Mouse (Mus musculus) CH12.LX (cell line): ENCODE measurements at regions not wholly inside any gene's neighbourhood (a gene's known extent, or its start where the extent isn't known, plus 50 kb on each side); places are given as distances from the start of the nearest gene placed in this dataset.

Experiments
- DNase-seq: peaks from one replicate; pipeline ENCODE4 v3.0.0-alpha.2; 2013; ENCODE audit errors: extremely low read depth
- H3K27ac ChIP-seq: 2 replicates; pipeline ENCODE4 v1.5.1; 2012; ENCODE audit warnings: low read depth, mild to moderate bottlenecking, control low read depth, moderate library complexity; ENCODE audit not compliant: insufficient read depth
- H3K27me3 ChIP-seq: replicated peaks from 2 replicates; pipeline ENCODE3; 2012; ENCODE audit warnings: inconsistent platforms
- H3K36me3 ChIP-seq, 2 experiments: replicated peaks in 1 of 2; 2 replicates each; pipeline versions ENCODE3 to v1.6.1; 2012; ENCODE audit warnings: inconsistent platforms in 1 of 2, low read length in 1 of 2, mild to moderate bottlenecking in 1 of 2, mixed read lengths in 1 of 2, moderate library complexity in 1 of 2; ENCODE audit not compliant: control insufficient read depth in 1 of 2, insufficient read depth in 1 of 2
- H3K4me1 ChIP-seq, 2 experiments: 2 replicates each; pipeline ENCODE4 v1.6.1; 2012; ENCODE audit warnings: inconsistent platforms in 1 of 2, moderate library complexity in 1 of 2; ENCODE audit not compliant: insufficient read depth in 2 of 2, control insufficient read depth in 1 of 2
- H3K4me2 ChIP-seq: 2 replicates; pipeline ENCODE4 v1.6.1; 2012; ENCODE audit warnings: low read depth, mild to moderate bottlenecking, control low read depth; ENCODE audit not compliant: poor library complexity, insufficient read depth, severe bottlenecking
- H3K4me3 ChIP-seq, 3 experiments: fragments of 150-350 bp in 1 of 3; sonication (generic) in 1 of 3; replicated peaks in 1 of 3; 2 replicates each; pipeline versions ENCODE3 to v1.5.1; 2011 to 2012; ENCODE audit warnings: low read depth in 2 of 3, low read length in 2 of 3, mild to moderate bottlenecking in 2 of 3, moderate library complexity in 2 of 3, control low read depth in 1 of 3, improper control_type of control experiment in 1 of 3, inconsistent platforms in 1 of 3, mixed read lengths in 1 of 3; ENCODE audit not compliant: poor library complexity in 1 of 3
- H3K79me2 ChIP-seq: replicated peaks from 2 replicates; pipeline ENCODE4 v1.6.1; 2012; ENCODE audit warnings: mild to moderate bottlenecking, moderate library complexity; ENCODE audit not compliant: control insufficient read depth, poor library complexity, insufficient read depth, severe bottlenecking; ENCODE audit errors: extremely low read depth
- H3K9ac ChIP-seq: 2 replicates; pipeline ENCODE4 v1.6.1; 2012; ENCODE audit warnings: low read depth, mild to moderate bottlenecking, control low read depth, moderate library complexity; ENCODE audit not compliant: insufficient read depth
- H3K9me3 ChIP-seq: replicated peaks from 2 replicates; pipeline ENCODE3; 2012; ENCODE audit warnings: low read length, inconsistent platforms, mixed read lengths
- BHLHE40 ChIP-seq: IDR thresholded peaks from 2 replicates; pipeline ENCODE4 v1.6.1; 2011; ENCODE audit warnings: mild to moderate bottlenecking, low read depth, low read length, improper control_type of control experiment
- CHD1 ChIP-seq: IDR thresholded peaks from 2 replicates; pipeline ENCODE4 v1.6.1; 2012; ENCODE audit warnings: low read depth, low read length, improper control_type of control experiment, inconsistent platforms
- CHD2 ChIP-seq: IDR thresholded peaks from 2 replicates; pipeline ENCODE4 v1.6.1; 2011; ENCODE audit warnings: low read length, improper control_type of control experiment
- CTCF ChIP-seq, 2 experiments: IDR thresholded peaks in 1 of 2; conservative IDR thresholded peaks in 1 of 2; 2 replicates each; pipeline ENCODE4 v1.5.1; 2011 to 2012; ENCODE audit warnings: low read depth in 2 of 2, low read length in 2 of 2, improper control_type of control experiment in 1 of 2, inconsistent platforms in 1 of 2, mild to moderate bottlenecking in 1 of 2, moderate library complexity in 1 of 2
- EP300 ChIP-seq: IDR thresholded peaks from 2 replicates; pipeline ENCODE4 v1.6.1; 2011; ENCODE audit warnings: low read length, improper control_type of control experiment
- ETS1 ChIP-seq: conservative IDR thresholded peaks from 2 replicates; pipeline ENCODE4 v1.6.1; 2012; ENCODE audit warnings: low read depth, mild to moderate bottlenecking, inconsistent platforms, low read length, improper control_type of control experiment, moderate library complexity
- HCFC1 ChIP-seq: IDR thresholded peaks from 2 replicates; pipeline ENCODE4 v1.6.1; 2012; ENCODE audit warnings: low read depth, mild to moderate bottlenecking, inconsistent platforms, low read length, improper control_type of control experiment
- IRF4 ChIP-seq: IDR thresholded peaks from 2 replicates; pipeline ENCODE4 v1.6.1; 2014; ENCODE audit warnings: low read depth, mild to moderate bottlenecking, inconsistent platforms, low read length, improper control_type of control experiment
- JUN ChIP-seq: IDR thresholded peaks from 2 replicates; pipeline ENCODE4 v1.6.1; 2011; ENCODE audit warnings: low read depth, mild to moderate bottlenecking, low read length, improper control_type of control experiment, moderate library complexity; ENCODE audit not compliant: insufficient read depth
- JUND ChIP-seq: conservative IDR thresholded peaks from 2 replicates; pipeline ENCODE4 v1.6.1; 2011; ENCODE audit warnings: low read depth, low read length, improper control_type of control experiment
- MAX ChIP-seq: IDR thresholded peaks from 2 replicates; pipeline ENCODE4 v1.6.1; 2011; ENCODE audit warnings: low read length, improper control_type of control experiment
- MAZ ChIP-seq: IDR thresholded peaks from 2 replicates; pipeline ENCODE4 v1.6.1; 2012; ENCODE audit warnings: low read depth, mild to moderate bottlenecking, inconsistent platforms, low read length, improper control_type of control experiment, moderate library complexity
- MEF2A ChIP-seq: IDR thresholded peaks from 2 replicates; pipeline ENCODE4 v1.6.1; 2014; ENCODE audit warnings: low read depth, mild to moderate bottlenecking, inconsistent platforms, low read length, improper control_type of control experiment, borderline replicate concordance
- MXI1 ChIP-seq: IDR thresholded peaks from 2 replicates; pipeline ENCODE4 v1.6.1; 2011; ENCODE audit warnings: mild to moderate bottlenecking, low read depth, low read length, improper control_type of control experiment
- NELFE ChIP-seq: IDR thresholded peaks from 2 replicates; pipeline ENCODE4 v1.6.1; 2011; ENCODE audit warnings: low read depth, low read length, improper control_type of control experiment
- NRF1 ChIP-seq: IDR thresholded peaks from 2 replicates; pipeline ENCODE4 v1.6.1; 2014; ENCODE audit warnings: low read depth, mild to moderate bottlenecking, inconsistent platforms, low read length, improper control_type of control experiment, moderate library complexity
- PAX5 ChIP-seq: IDR thresholded peaks from 2 replicates; pipeline ENCODE4 v1.6.1; 2012; ENCODE audit warnings: low read length, inconsistent platforms, mixed read lengths
- POLR2AphosphoS2 ChIP-seq: IDR thresholded peaks from 2 replicates; pipeline ENCODE4 v1.6.1; 2011; ENCODE audit warnings: low read depth, low read length, improper control_type of control experiment
- RCOR1 ChIP-seq: conservative IDR thresholded peaks from 2 replicates; pipeline ENCODE4 v1.6.1; 2012; ENCODE audit warnings: low read depth, mild to moderate bottlenecking, inconsistent platforms, low read length, improper control_type of control experiment
- SIN3A ChIP-seq: IDR thresholded peaks from 2 replicates; pipeline ENCODE4 v1.6.1; 2012; ENCODE audit warnings: low read length, improper control_type of control experiment, inconsistent platforms
- SMC3 ChIP-seq: IDR thresholded peaks from 2 replicates; pipeline ENCODE4 v1.6.1; 2011; ENCODE audit warnings: low read depth, low read length, improper control_type of control experiment
- TBP ChIP-seq: conservative IDR thresholded peaks from 2 replicates; pipeline ENCODE4 v1.6.1; 2011; ENCODE audit warnings: low read depth, low read length, improper control_type of control experiment
- TCF12 ChIP-seq: IDR thresholded peaks from 2 replicates; pipeline ENCODE4 v1.6.1; 2014; ENCODE audit warnings: low read depth, mild to moderate bottlenecking, inconsistent platforms, low read length, improper control_type of control experiment
- USF1 ChIP-seq: IDR thresholded peaks from 2 replicates; pipeline ENCODE4 v1.6.1; 2014; ENCODE audit warnings: low read depth, mild to moderate bottlenecking, inconsistent platforms, low read length, improper control_type of control experiment
- ZKSCAN1 ChIP-seq: IDR thresholded peaks from 2 replicates; pipeline ENCODE4 v1.6.1; 2012; ENCODE audit warnings: low read depth, inconsistent platforms, low read length, improper control_type of control experiment, borderline replicate concordance
- ZMIZ1 ChIP-seq: IDR thresholded peaks from 2 replicates; pipeline ENCODE4 v1.6.1; 2012; ENCODE audit warnings: low read depth, mild to moderate bottlenecking, inconsistent platforms, low read length, improper control_type of control experiment
- ZNF384 ChIP-seq: IDR thresholded peaks from 2 replicates; pipeline ENCODE4 v1.6.1; 2012; ENCODE audit warnings: low read depth, low read length, improper control_type of control experiment, inconsistent platforms
- dilution Hi-C: fragments of 300-500 bp; cut with MboI; formaldehyde crosslinking; loops from 2 replicates; pipeline ENCODE4 v1.14.3; 2020; ENCODE audit warnings: low sequenced_read_pairs; ENCODE audit not compliant: extremely low pct_unique_long_range_greater_than_20kb, extremely low pct_ligation_motif_present
- in situ Hi-C: fragments of 300-500 bp; cut with MboI; formaldehyde crosslinking; loops from 3 replicates; pipeline ENCODE4 v1.14.3; 2019; ENCODE audit warnings: low sequenced_read_pairs, low pct_ligation_motif_present, low pct_unique_long_range_greater_than_20kb, mixed read lengths

DNA sequence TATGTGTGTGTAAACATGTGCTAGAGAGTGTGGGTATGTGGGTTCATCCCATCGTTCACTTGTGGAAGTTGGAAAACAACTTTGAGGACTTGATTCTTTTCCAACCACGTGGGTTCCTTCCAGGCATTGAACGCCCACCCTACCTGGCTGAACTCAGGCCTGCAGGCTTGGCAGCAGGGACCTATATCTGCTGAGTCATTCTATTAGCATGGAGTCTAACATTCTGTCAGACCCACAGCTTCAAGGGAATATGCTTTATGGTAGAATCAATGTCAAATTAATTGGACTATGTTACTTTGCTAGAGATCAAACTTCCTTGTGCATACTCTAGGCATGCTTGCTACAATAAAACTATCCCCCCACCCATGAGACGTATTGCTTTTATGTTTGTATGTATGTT is 56.1 kb upstream of the Ep300 start:
- Histone ChIP-seq H3K4me3 (no peak overlapping the region), H3K36me3 (no peaks in the 10 kb centered on the region), H3K27ac (no peak overlapping the region), H3K9me3 (no peaks in the 10 kb centered on the region), H3K27me3 (no peaks in the 10 kb centered on the region), H3K9ac (no peak overlapping the region), H3K4me1 (peaks cover under 1 to 9% of the 10 kb centered on the region in 2 experiments; a peak in 3 of 4 replicates), H3K4me2 (no peak overlapping the region), H3K79me2 (no peaks in the 10 kb centered on the region)
- dilution Hi-C loops (no loop called here), in situ Hi-C loops (no loop called here)
- no peak for DNase-seq
- TF ChIP-seq CHD1, result no peak
- no peak for TF ChIP-seq ETS1
- no peak for TF ChIP-seq SIN3A
- TF ChIP-seq MEF2A, result no peak
- TF ChIP-seq IRF4, result no peak
- TF ChIP-seq CTCF (conservative IDR thresholded peaks at IDR 0.05 in 1 of 2, IDR thresholded peaks at IDR 0.05 in 1 of 2; ENCODE audit: low read depth in 2 of 2, low read length in 2 of 2), result no peak
- TF ChIP-seq USF1, result no peak
- TF ChIP-seq RCOR1, result no peak
- no peak for TF ChIP-seq JUN
- TF ChIP-seq SMC3, result no peak
- no peak for TF ChIP-seq ZNF384
- no peak for TF ChIP-seq TCF12

DNA sequence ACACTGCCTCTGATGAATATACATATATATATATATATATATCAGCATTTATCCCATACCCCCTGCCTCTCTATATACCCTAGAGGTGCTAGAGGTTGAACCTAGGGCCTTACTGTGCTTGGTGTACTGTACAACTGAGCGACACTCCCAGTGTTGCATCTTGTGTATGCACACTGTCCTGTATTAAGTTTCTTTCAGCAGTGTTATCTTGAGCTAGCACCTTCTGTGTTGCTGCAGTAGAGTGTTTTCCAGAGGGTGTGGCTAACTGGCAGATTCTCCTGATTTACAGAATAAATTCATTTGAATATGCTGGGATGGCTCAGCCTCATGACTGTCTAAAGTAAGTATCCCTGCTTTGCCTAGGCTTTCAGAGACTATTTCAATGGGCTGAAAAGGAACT is 54.7 kb upstream of the Ep300 start:
- dilution Hi-C loops, result no loop called here
- H3K9ac ChIP-seq, result no peak overlapping the region
- in situ Hi-C loops, result loop anchor here (5.0 kb wide), 1 partner anchor 37 kb away; no protein-coding TSS in a partner anchor

More for the DNA sequence above, 54.7 kb upstream of the Ep300 start:
- no peak overlapping the region for H3K4me3 ChIP-seq
- peaks cover 8 to 21% of the 10 kb centered on the region in 2 experiments; a peak in 3 of 4 replicates for H3K4me1 ChIP-seq
- no peak overlapping the region for H3K4me2 ChIP-seq
- TF ChIP-seq CHD1 (no peak), POLR2AphosphoS2 (no peak), TCF12 (no peak), RCOR1 (no peak), PAX5 (no peak), NELFE (no peak), MAZ (no peak), CHD2 (no peak), ZMIZ1 (no peak), USF1 (no peak), HCFC1 (no peak), MAX (no peak), MXI1 (no peak), JUND (no peak), NRF1 (no peak), EP300 (no peak), TBP (no peak), BHLHE40 (no peak), ZKSCAN1 (no peak)
- no peaks in the 10 kb centered on the region for H3K79me2 ChIP-seq
- H3K9me3 ChIP-seq, result no peaks in the 10 kb centered on the region
- no peak overlapping the region for H3K27ac ChIP-seq
- no peaks in the 10 kb centered on the region for H3K27me3 ChIP-seq
- H3K36me3 ChIP-seq, result no peaks in the 10 kb centered on the region
- no peak for DNase-seq
